21 mouse cellular contexts compared by ENCODE assay signal in genomic region chr15:25803111-25803510, GRCm38 (mm10). TPM values are rescaled to one million over a fixed set of nuclear protein-coding genes. Genes with fewer than 3 reads are reported as not detected.
A peak's percentile ranks its signal among the peaks of the same experiment; 100 is the strongest.
DNase-seq lines count a peak whose midpoint lies in the region; ATAC-seq lines count a peak whose summit lies in the region.
"Had no signal": no experiment of that assay in that cellular context is flagged by ENCODE, and none has a peak within 500 bp of the region (broad histone marks: within the 10 kb centered on the region; RNA-seq: fewer than 3 reads in every experiment).

No protein-coding gene starts in this region.

- H3K9me3 ChIP-seq in kidney, embryonic 15.5 days (replicated peaks): no peaks in the 10 kb centered on the region
- no peaks in the 10 kb centered on the region for H3K9me3 ChIP-seq in neural tube, embryonic 13.5 days
- H3K9me3 ChIP-seq in neural tube, embryonic 15.5 days (replicated peaks): no peaks in the 10 kb centered on the region
- H3K9me3 ChIP-seq in intestine, embryonic 16.5 days (ENCODE audit: control insufficient read depth, low read length): no peaks in the 10 kb centered on the region
- H3K9me3 ChIP-seq: embryonic facial prominence, embryonic 13.5 days; forebrain, embryonic 12.5 days; heart, embryonic 13.5 days; hindbrain, embryonic 15.5 days had no signal

- no peak overlapping the region for H3K4me3 ChIP-seq in kidney, embryonic 15.5 days (replicated peaks)
- no peak overlapping the region for H3K4me3 ChIP-seq in neural tube, embryonic 13.5 days
- no peak overlapping the region for H3K4me3 ChIP-seq in neural tube, embryonic 15.5 days (replicated peaks)
- H3K4me3 ChIP-seq in intestine, embryonic 16.5 days (ENCODE audit: low read length): no peak overlapping the region
- H3K4me3 ChIP-seq: embryonic facial prominence, embryonic 13.5 days; forebrain, embryonic 12.5 days; heart, embryonic 13.5 days; hindbrain, embryonic 15.5 days had no signal

- WGBS in kidney, embryonic 15.5 days: 27% methylated on average over 15 of the region's 15 CpGs
- 37% methylated on average over 15 of the region's 15 CpGs for WGBS in neural tube, embryonic 13.5 days
- 37% methylated on average over 15 of the region's 15 CpGs for WGBS in neural tube, embryonic 15.5 days
- 77% methylated on average over 15 of the region's 15 CpGs for WGBS in intestine, embryonic 16.5 days

- peak; percentile 59; the same call in 1 of the 2 replicates for ATAC-seq in kidney, embryonic 15.5 days (replicated peaks; ENCODE audit: low FRiP score)
- ATAC-seq in neural tube, embryonic 13.5 days (ENCODE audit: low read depth): 0 out of 2 replicates have a peak, but pooled peaks have one; percentile 26
- peak; percentile 27 for ATAC-seq in neural tube, embryonic 15.5 days (ENCODE audit: low FRiP score)
- ATAC-seq in intestine, embryonic 16.5 days: no peak
- ATAC-seq: CD4-positive, CD25-positive, alpha-beta regulatory T cell, adult 4 months had no signal

- H3K4me1 ChIP-seq in kidney, embryonic 15.5 days: peaks cover 16% of the 10 kb centered on the region
- peaks cover 15% of the 10 kb centered on the region for H3K4me1 ChIP-seq in neural tube, embryonic 13.5 days (replicated peaks)
- no peaks in the 10 kb centered on the region for H3K4me1 ChIP-seq in neural tube, embryonic 15.5 days
- H3K4me1 ChIP-seq in intestine, embryonic 16.5 days (ENCODE audit: control insufficient read depth, insufficient read depth, low read length): no peaks in the 10 kb centered on the region
- H3K4me1 ChIP-seq: embryonic facial prominence, embryonic 13.5 days; forebrain, embryonic 12.5 days; heart, embryonic 13.5 days; hindbrain, embryonic 15.5 days had no signal

- H3K36me3 ChIP-seq in kidney, embryonic 15.5 days: peaks cover 99% of the 10 kb centered on the region
- peaks cover 72% of the 10 kb centered on the region for H3K36me3 ChIP-seq in neural tube, embryonic 13.5 days
- peaks cover 11% of the 10 kb centered on the region; the same call in 1 of the 2 replicates for H3K36me3 ChIP-seq in neural tube, embryonic 15.5 days
- H3K36me3 ChIP-seq in intestine, embryonic 16.5 days (ENCODE audit: control insufficient read depth, insufficient read depth, low read length): peaks cover 15% of the 10 kb centered on the region; the same call in 1 of the 2 replicates
- H3K36me3 ChIP-seq: G1E had no signal

- no peaks in the 10 kb centered on the region for H3K27me3 ChIP-seq in kidney, embryonic 15.5 days
- H3K27me3 ChIP-seq in neural tube, embryonic 13.5 days: no peaks in the 10 kb centered on the region
- no peaks in the 10 kb centered on the region for H3K27me3 ChIP-seq in neural tube, embryonic 15.5 days (replicated peaks)
- no peaks in the 10 kb centered on the region for H3K27me3 ChIP-seq in intestine, embryonic 16.5 days (replicated peaks; ENCODE audit: control insufficient read depth, insufficient read depth, low read length)
- H3K27me3 ChIP-seq: embryonic facial prominence, embryonic 13.5 days; forebrain, embryonic 12.5 days; heart, embryonic 13.5 days; hindbrain, embryonic 15.5 days had no signal

- DNase-seq in embryo, embryonic 10.5 days (ENCODE audit: low spot score): peak; percentile 27
- no peak for DNase-seq in embryo, embryonic 9.5 days (ENCODE audit: extremely low spot score)
- DNase-seq in kidney, adult 18-20 months: no peak
- no peak for DNase-seq in neural tube, embryonic 10.5 days (ENCODE audit: extremely low spot score, low spot score)
- DNase-seq: adrenal gland, postnatal 10 days; B cell, adult 2 months; cerebellum, adult 11-12 months; cerebellum, adult 9-10 months; cerebellum, postnatal 25 days; gastrocnemius, postnatal 14 days; heart, postnatal 36 days had no signal

- no peak overlapping the region for H3K4me2 ChIP-seq in kidney, embryonic 15.5 days
- H3K4me2 ChIP-seq in neural tube, embryonic 13.5 days: no peak overlapping the region
- no peak overlapping the region for H3K4me2 ChIP-seq in neural tube, embryonic 15.5 days
- H3K4me2 ChIP-seq in intestine, embryonic 16.5 days (ENCODE audit: low read depth, low read length): no peak overlapping the region
- H3K4me2 ChIP-seq: embryonic facial prominence, embryonic 13.5 days; forebrain, embryonic 12.5 days; heart, embryonic 13.5 days; hindbrain, embryonic 15.5 days had no signal

- no peak overlapping the region for H3K9ac ChIP-seq in kidney, embryonic 15.5 days
- no peak overlapping the region for H3K9ac ChIP-seq in neural tube, embryonic 13.5 days
- no peak overlapping the region for H3K9ac ChIP-seq in neural tube, embryonic 15.5 days (replicated peaks)
- H3K9ac ChIP-seq in intestine, embryonic 16.5 days (ENCODE audit: low read depth, low read length): no peak overlapping the region
- H3K9ac ChIP-seq: embryonic facial prominence, embryonic 13.5 days; forebrain, embryonic 12.5 days; heart, embryonic 13.5 days; hindbrain, embryonic 15.5 days had no signal

- H3K27ac ChIP-seq in kidney, embryonic 15.5 days: no peak overlapping the region
- 0 out of 2 replicates have a peak overlapping the region, but pooled peaks have one; percentile 23 for H3K27ac ChIP-seq in neural tube, embryonic 13.5 days (replicated peaks)
- no peak overlapping the region for H3K27ac ChIP-seq in neural tube, embryonic 15.5 days (replicated peaks)
- no peak overlapping the region for H3K27ac ChIP-seq in intestine, embryonic 16.5 days (ENCODE audit: low read length)
- H3K27ac ChIP-seq: embryonic facial prominence, embryonic 13.5 days; forebrain, embryonic 12.5 days; heart, embryonic 13.5 days; hindbrain, embryonic 15.5 days had no signal

RNA-seq across cellular contexts. Expression of gene Retreg1, which starts 39.9 kb away (rescaled TPM):
- polyA plus RNA-seq in kidney, embryonic 15.5 days (2015; fragmentation: Nextera tagmentation; extraction: Ambion mirVana): 15.9 and 16.1 TPM in 2 replicates
- 9.0 and 11.3 TPM in 2 replicates for polyA plus RNA-seq in neural tube, embryonic 13.5 days (2015; fragmentation: Nextera tagmentation; extraction: Ambion mirVana)
- polyA plus RNA-seq in neural tube, embryonic 15.5 days (2015; fragmentation: Nextera tagmentation; extraction: Ambion mirVana): 15.8 and 16.2 TPM in 2 replicates
- 13.4 and 16.0 TPM in 2 replicates for polyA plus RNA-seq in intestine, embryonic 16.5 days (2015; fragmentation: Nextera tagmentation; extraction: Ambion mirVana)
- polyA plus RNA-seq: G1E had no signal
